Mouse (Mus musculus) forebrain, embryonic 11.5 days (tissue): ENCODE data around the gene Cyp2c40. TPM values are rescaled to one million over a fixed set of nuclear protein-coding genes. Genes with fewer than 3 reads are reported as not detected.

Experiments used
- polyA plus RNA-seq: library from polyadenylated mRNA; unstranded; fragments of >200 nt; fragmentation: Nextera tagmentation; extraction: Ambion mirVana; gene quantifications from 2 replicates; pipeline ENCODE4 v1.2.1, GENCODE M21; 2014

Gene Cyp2c40
- polyA plus RNA-seq, 1 experiment from 2014 or later: not detected

Other genes starting within 250 kb of the Cyp2c40 start
- gene Cyp2c67, start 163.8 kb downstream of the Cyp2c40 start, polyA plus RNA-seq: not detected in 2 replicates
- gene Cyp2c68, start 71.8 kb downstream of the Cyp2c40 start, polyA plus RNA-seq: not detected in 2 replicates
- not detected in 2 replicates for gene Cyp2c69, start 74.0 kb upstream of the Cyp2c40 start, polyA plus RNA-seq
- gene Cyp2c37, start 179.6 kb upstream of the Cyp2c40 start, polyA plus RNA-seq: not detected in 2 replicates